Mouse (Mus musculus): ENCODE measurements around the gene Map4.
"Not testable (repeated sequence)": the region's sequence is repeated elsewhere in the genome, so short reads cannot be mapped to it uniquely, and the experiment has no call there.

- not testable (repeated sequence) for TF ChIP-seq POLR2A (IDR thresholded peaks at IDR 0.05; ENCODE audit: low read depth, low read length); CTCF (IDR thresholded peaks at IDR 0.05; ENCODE audit: borderline replicate concordance, insufficient read depth, low read length)
These were observed 145.2 kb downstream of the Map4 start for GRCm38 (mm10) chr9:110076468-110076867.

All from embryonic fibroblast, embryonic 13.5 days (primary cell).